Mouse (Mus musculus) liver, embryonic 14.5 days (tissue): ENCODE data around the gene Fcrl5. TPM values are rescaled to one million over a fixed set of nuclear protein-coding genes. Genes with fewer than 3 reads are reported as not detected.

Source experiments
- ATAC-seq: fragments of 200-750 bp; cut with Nextera tagmentation; 2 replicates; pipeline ENCODE4 v1.8.0; 2017; ENCODE audit warnings: moderate number of reproducible peaks, mild to moderate bottlenecking, moderate library complexity; ENCODE audit not compliant: insufficient read depth
- DNase-seq, 3 experiments: peaks; one replicate each; pipeline ENCODE4 v3.0.0-alpha.2; 2012 to 2013; ENCODE audit warnings: low read depth in 3 of 3, low spot score in 3 of 3
- H3K27ac ChIP-seq: fragments of 300-500 bp; sonication (generic); 2 replicates; pipeline ENCODE4 v1.5.1; 2014; ENCODE audit warnings: moderate library complexity, mild to moderate bottlenecking, control low read depth, inconsistent platforms
- H3K27me3 ChIP-seq: fragments of 300-500 bp; sonication (generic); 2 replicates; pipeline ENCODE4 v1.6.1; 2014; ENCODE audit warnings: mild to moderate bottlenecking, low read length, moderate library complexity; ENCODE audit not compliant: control insufficient read depth, insufficient read depth
- H3K36me3 ChIP-seq: fragments of 300-500 bp; sonication (generic); replicated peaks from 2 replicates; pipeline ENCODE4 v1.6.1; 2014; ENCODE audit warnings: low read depth; ENCODE audit not compliant: control insufficient read depth, insufficient read depth
- H3K4me1 ChIP-seq, 2 experiments: fragments of 200-500 bp in 1 of 2; fragments of 300-500 bp in 1 of 2; sonication (generic) in 1 of 2; replicated peaks; 2 replicates each; pipeline ENCODE4 v1.6.1; 2012 to 2014; ENCODE audit warnings: antibody characterized with exemption in 1 of 2, inconsistent platforms in 1 of 2, low read length in 1 of 2; ENCODE audit not compliant: control insufficient read depth in 2 of 2, insufficient read depth in 2 of 2
- H3K4me2 ChIP-seq: fragments of 300-500 bp; sonication (generic); 2 replicates; pipeline ENCODE4 v1.6.1; 2014; ENCODE audit warnings: low read depth, mild to moderate bottlenecking, control low read depth, moderate library complexity
- H3K4me3 ChIP-seq, 2 experiments: fragments of 200-500 bp in 1 of 2; fragments of 300-500 bp in 1 of 2; sonication (generic) in 1 of 2; 2 replicates each; pipeline ENCODE4 v1.5.1; 2012 to 2014; ENCODE audit warnings: low read depth in 2 of 2, low read length in 2 of 2, mild to moderate bottlenecking in 2 of 2, control low read depth in 1 of 2, inconsistent platforms in 1 of 2, moderate library complexity in 1 of 2; ENCODE audit not compliant: insufficient read depth in 1 of 2
- H3K9ac ChIP-seq: fragments of 300-500 bp; sonication (generic); replicated peaks from 2 replicates; pipeline ENCODE4 v1.6.1; 2014; ENCODE audit warnings: mild to moderate bottlenecking, control low read depth, moderate library complexity
- H3K9me3 ChIP-seq: fragments of 300-500 bp; sonication (generic); 2 replicates; pipeline ENCODE4 v1.6.1; 2016; ENCODE audit warnings: low read length, mixed read lengths; ENCODE audit not compliant: control insufficient read depth
- CTCF ChIP-seq: IDR thresholded peaks from 2 replicates; pipeline ENCODE4 v1.5.1; 2016; ENCODE audit warnings: antibody characterized with exemption, low read depth, control low read depth
- EP300 ChIP-seq: IDR thresholded peaks from 2 replicates; pipeline ENCODE4 v1.6.1; 2016; ENCODE audit warnings: antibody characterized with exemption, low read depth
- WGBS: fragments of 180-500 bp; shearing (Covaris S2); extraction: QIAGEN DNeasy Blood & Tissue Kit; methylation state at CpG from one replicate; pipeline ENCODE4 v1.1.7; 2014; ENCODE audit not compliant: insufficient replicate concordance; 5-methylcytosine and 5-hydroxymethylcytosine counted together
- polyA plus RNA-seq, 2 experiments: library from polyadenylated mRNA; depleted of rRNA in 1 of 2; stranded (reverse) in 1 of 2; unstranded in 1 of 2; fragments of >200 nt; fragmentation: Nextera tagmentation in 1 of 2; extraction: Ambion mirVana in 1 of 2; gene quantifications; 2 replicates each; pipeline versions ENCODE4 v1.2.1 to v1.2.3; 2012 to 2014

Fcrl5 gene
- polyA plus RNA-seq, 2 experiments = not detected

GRCm38 (mm10) chr3:87504330-87504729 lies 68.8 kb downstream of the Fcrl5 start:
- DNase-seq = no peak
- H3K4me1 ChIP-seq = peaks cover 0 to 5% of the 10 kb centered on the region in 2 experiments; a peak in 2 of 4 replicates
- 27% methylated on average over 7 of the region's 7 CpGs for WGBS

GRCm38 (mm10) chr3:87504749-87505425 lies 69.3 kb downstream of the Fcrl5 start:
- H3K4me3 ChIP-seq = no peak overlapping the region
- DNase-seq = no peak
- no peak overlapping the region for H3K9ac ChIP-seq
- no peak overlapping the region for H3K27ac ChIP-seq
- peaks cover 0 to 6% of the 10 kb centered on the region in 2 experiments; a peak in 2 of 4 replicates for H3K4me1 ChIP-seq
- H3K27me3 ChIP-seq = no peaks in the 10 kb centered on the region
- no peaks in the 10 kb centered on the region for H3K9me3 ChIP-seq
- no peak for ATAC-seq
- no peaks in the 10 kb centered on the region for H3K36me3 ChIP-seq
- no peak overlapping the region for H3K4me2 ChIP-seq
- no peak for TF ChIP-seq CTCF
- no peak for TF ChIP-seq EP300
- WGBS = 41% methylated on average over 4 of the region's 4 CpGs

More at GRCm38 (mm10) chr3:87504330-87504729, 68.8 kb downstream of the Fcrl5 start:
- Histone ChIP-seq H3K4me3 (no peak overlapping the region), H3K27ac (no peak overlapping the region), H3K27me3 (no peaks in the 10 kb centered on the region), H3K9ac (no peak overlapping the region), H3K9me3 (no peaks in the 10 kb centered on the region), H3K36me3 (no peaks in the 10 kb centered on the region), H3K4me2 (no peak overlapping the region)
- TF ChIP-seq EP300 (no peak), CTCF (peak; percentile 75)
- no peak for ATAC-seq

DNA sequence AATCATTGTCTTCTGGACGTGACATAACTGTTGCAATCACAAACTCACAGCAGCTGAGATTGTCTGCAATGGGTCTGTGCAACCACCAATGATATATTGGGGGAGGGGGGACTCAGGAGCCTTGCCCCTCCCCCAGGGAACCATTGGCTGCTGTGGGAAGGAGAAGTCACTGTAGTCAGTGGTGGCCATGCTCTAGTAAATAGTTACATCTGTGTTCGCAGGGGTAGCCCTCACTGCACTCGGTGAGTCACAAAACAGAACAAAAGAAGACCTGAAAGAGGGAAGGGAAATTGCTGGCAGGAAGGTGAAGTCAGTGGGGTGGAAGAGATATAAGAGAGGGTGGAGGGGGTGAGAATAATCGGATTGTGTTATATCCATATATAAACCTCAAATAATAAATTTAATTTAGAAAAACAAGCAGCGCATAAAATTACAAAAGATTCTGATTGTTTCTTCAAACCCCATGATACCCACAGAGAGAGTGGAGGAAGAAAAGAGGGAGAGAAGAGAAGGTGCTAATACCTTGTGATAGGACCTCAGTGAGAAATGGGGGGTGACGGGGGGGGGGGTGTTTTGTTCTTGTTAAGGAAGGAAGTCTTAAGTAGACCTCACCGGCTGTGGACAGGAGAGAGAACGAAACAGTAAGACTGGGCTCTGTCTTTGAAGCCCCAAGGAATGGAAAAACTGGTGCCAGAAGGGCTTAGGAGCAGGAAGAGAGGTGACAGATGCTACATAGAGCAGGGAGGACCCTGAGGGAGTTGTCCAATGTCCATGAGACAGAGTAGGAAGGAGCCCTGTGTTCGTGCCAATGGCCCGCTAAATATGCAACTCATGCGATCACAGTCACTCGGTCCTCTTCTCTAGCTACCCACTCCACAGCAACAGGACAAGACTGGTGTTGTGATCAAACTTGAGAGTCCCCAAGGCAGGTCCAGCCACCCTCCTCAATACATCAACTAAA lies 71.2 kb downstream of the Fcrl5 start:
- TF ChIP-seq CTCF (no peak), EP300 (no peak)
- Histone ChIP-seq H3K36me3 (no peaks in the 10 kb centered on the region), H3K9ac (no peak overlapping the region), H3K27ac (no peak overlapping the region), H3K9me3 (no peaks in the 10 kb centered on the region), H3K27me3 (no peaks in the 10 kb centered on the region), H3K4me1 (peaks cover 0 to 6% of the 10 kb centered on the region in 2 experiments; a peak in 2 of 4 replicates), H3K4me2 (no peak overlapping the region), H3K4me3 (no peak overlapping the region)
- 50% methylated on average over 12 of the region's 12 CpGs for WGBS
- ATAC-seq (no peak), DNase-seq (no peak)

DNA sequence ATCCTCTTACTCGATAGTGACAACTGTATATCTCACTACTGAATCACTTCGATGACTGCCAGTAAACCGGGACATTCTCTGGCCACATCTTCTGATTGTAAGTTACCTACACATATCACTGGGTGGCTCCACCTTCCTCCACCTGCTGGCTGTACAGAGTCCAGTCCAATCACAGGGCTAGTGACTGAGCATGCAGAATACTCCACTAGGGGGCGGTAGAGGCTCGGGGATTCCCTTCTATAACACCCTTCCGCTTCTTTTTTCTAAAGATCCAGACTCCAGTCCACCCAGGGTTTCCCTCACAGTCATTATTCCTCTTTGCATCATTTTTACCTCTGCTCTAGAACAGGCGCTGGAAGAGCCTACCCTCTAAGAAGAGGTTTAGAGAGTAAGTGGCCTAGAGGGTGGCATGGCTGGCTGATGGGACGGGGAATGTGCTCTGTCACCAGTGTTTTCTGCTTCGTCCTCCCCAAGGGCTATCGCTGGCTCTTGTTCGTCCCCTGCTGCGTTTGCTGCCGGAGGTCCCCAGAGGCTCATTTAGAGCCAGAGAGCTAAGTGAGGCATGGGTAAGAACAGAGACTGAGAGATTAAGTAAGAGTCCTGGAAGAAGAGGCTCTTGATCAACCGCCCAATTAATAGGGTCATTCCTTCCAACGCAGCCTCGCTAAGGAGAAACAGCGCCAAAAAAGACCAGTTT lies 72.8 kb downstream of the Fcrl5 start:
- DNase-seq = peak in 1 of 3 experiments; percentile 47
- TF ChIP-seq CTCF (peak; percentile 92), EP300 (no peak)
- H3K4me2 ChIP-seq = no peak overlapping the region
- no peaks in the 10 kb centered on the region for H3K27me3 ChIP-seq
- H3K4me1 ChIP-seq = peaks cover 0 to 16% of the 10 kb centered on the region in 2 experiments; a peak in 2 of 4 replicates
- 35% methylated on average over 17 of the region's 17 CpGs for WGBS
- no peak overlapping the region for H3K27ac ChIP-seq
- ATAC-seq = peak; percentile 47; the same call in 1 of the 2 replicates
- H3K4me3 ChIP-seq = no peak overlapping the region
- H3K9ac ChIP-seq = no peak overlapping the region
- no peaks in the 10 kb centered on the region for H3K9me3 ChIP-seq
- no peaks in the 10 kb centered on the region for H3K36me3 ChIP-seq
